Mouse (Mus musculus) T-helper 1 cell (primary cell): Measurements from ENCODE around the gene Zfp385c.
"Not testable (repeated sequence)": the region's sequence is repeated elsewhere in the genome, so short reads cannot be mapped to it uniquely, and the experiment has no call there.

ENCODE experiments used
- in situ Hi-C: fragments of 300-600 bp; cut with MboI, MseI; formaldehyde crosslinking; loops from one replicate; pipeline ENCODE4 v1.15.1; 2025; ENCODE audit warnings: high pct_unique_total_duplicates

The Zfp385c gene

GRCm38 (mm10) chr11:100693154-100693553, 899 bp upstream of the Zfp385c start:
- in situ Hi-C loops = no loop called here

GRCm38 (mm10) chr11:100690389-100690788, 1.9 kb downstream of the Zfp385c start:
- in situ Hi-C loops = no loop called here

- in situ Hi-C loops = no loop called here
Measured at GRCm38 (mm10) chr11:100688443-100688842, 3.8 kb downstream of the Zfp385c start.

- in situ Hi-C loops = no loop called here
Measured at GRCm38 (mm10) chr11:100687265-100687664, 5.0 kb downstream of the Zfp385c start.

GRCm38 (mm10) chr11:100685371-100685770, 6.9 kb downstream of the Zfp385c start:
- in situ Hi-C loops = no loop called here

- in situ Hi-C loops = no loop called here
Measured at GRCm38 (mm10) chr11:100684084-100684483, 8.2 kb downstream of the Zfp385c start.

GRCm38 (mm10) chr11:100682526-100682925, 9.7 kb downstream of the Zfp385c start:
- in situ Hi-C loops = no loop called here

- in situ Hi-C loops = no loop called here
Measured at GRCm38 (mm10) chr11:100681826-100682225, 10.4 kb downstream of the Zfp385c start.

- in situ Hi-C loops = no loop called here
Measured at GRCm38 (mm10) chr11:100677810-100678209, 14.4 kb downstream of the Zfp385c start.

- in situ Hi-C loops = no loop called here
Measured at GRCm38 (mm10) chr11:100673169-100673568, 19.1 kb downstream of the Zfp385c start.

- in situ Hi-C loops = no loop called here
Measured at GRCm38 (mm10) chr11:100671956-100672355, 20.3 kb downstream of the Zfp385c start.

GRCm38 (mm10) chr11:100671049-100671448, 21.2 kb downstream of the Zfp385c start:
- in situ Hi-C loops = no loop called here

GRCm38 (mm10) chr11:100659806-100660205, 32.4 kb downstream of the Zfp385c start:
- in situ Hi-C loops = no loop called here

GRCm38 (mm10) chr11:100656458-100656857, 35.8 kb downstream of the Zfp385c start:
- in situ Hi-C loops = no loop called here

- in situ Hi-C loops = not testable (repeated sequence)
Measured at GRCm38 (mm10) chr11:100655589-100655988, 36.7 kb downstream of the Zfp385c start.

- in situ Hi-C loops = no loop called here
Measured at GRCm38 (mm10) chr11:100651748-100652147, 40.5 kb downstream of the Zfp385c start.

GRCm38 (mm10) chr11:100651205-100651604, 41.0 kb downstream of the Zfp385c start:
- in situ Hi-C loops = no loop called here

GRCm38 (mm10) chr11:100648405-100648804, 43.9 kb downstream of the Zfp385c start:
- in situ Hi-C loops = no loop called here

- in situ Hi-C loops = no loop called here
Measured at GRCm38 (mm10) chr11:100646265-100646664, 46.0 kb downstream of the Zfp385c start.

GRCm38 (mm10) chr11:100643612-100644575, 48.4 kb downstream of the Zfp385c start:
- in situ Hi-C loops = loop anchor here (5.0 kb wide), 1 partner anchor 77 kb away; no protein-coding TSS in a partner anchor

GRCm38 (mm10) chr11:100640159-100640906, 51.9 kb downstream of the Zfp385c start:
- in situ Hi-C loops = loop anchor here (5.0 kb wide), 1 partner anchor 73 kb away; no protein-coding TSS in a partner anchor

- in situ Hi-C loops = no loop called here
Measured at GRCm38 (mm10) chr11:100634530-100634929, 57.7 kb downstream of the Zfp385c start.
